Comparison of ENCODE assay signal across 27 mouse cellular contexts in the genomic region with DNA sequence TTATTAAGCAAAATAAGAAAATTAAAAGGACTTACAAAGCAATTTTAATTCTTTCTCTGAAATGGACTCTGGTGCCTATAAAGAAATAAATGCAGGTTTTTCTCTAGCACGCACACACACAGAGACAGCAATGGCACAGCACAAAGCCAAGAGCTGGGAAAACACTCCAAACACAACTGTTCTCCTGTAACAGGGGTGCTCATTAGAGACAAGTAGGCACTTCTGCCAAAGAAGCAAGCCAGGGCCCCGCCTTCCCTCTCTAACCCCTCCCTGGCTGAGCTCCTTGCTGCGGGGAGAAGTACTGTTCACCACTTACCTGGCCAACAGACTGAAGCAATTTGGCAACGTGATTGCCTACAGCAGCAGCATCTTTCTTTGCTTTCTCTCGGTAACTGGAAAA. TPM values are rescaled to one million over a fixed set of nuclear protein-coding genes. Genes with fewer than 3 reads are reported as not detected.
DNase-seq lines count a peak whose midpoint lies in the region; ATAC-seq and TF ChIP-seq lines count a peak whose summit lies in the region.
"Had no signal": no experiment of that assay in that cellular context is flagged by ENCODE, and none has a peak within 500 bp of the region (broad histone marks: within the 10 kb centered on the region; RNA-seq: fewer than 3 reads in every experiment).

No protein-coding gene starts in this region.

- TF ChIP-seq POLR2A in lung, adult 2 months (IDR thresholded peaks at IDR 0.05; ENCODE audit: borderline replicate concordance, extremely low read depth, low read depth, low read length) = no peak

- ATAC-seq in megakaryocyte-erythroid progenitor cell, adult 5-6 weeks (replicated peaks; ENCODE audit: low FRiP score, low TSS enrichment, poor library complexity, severe bottlenecking) = no peak
- ATAC-seq: forebrain, postnatal 0 days; intestine, postnatal 0 days; midbrain, embryonic 15.5 days; Patski had no signal

- TF ChIP-seq CTCF in lung, adult 2 months (IDR thresholded peaks at IDR 0.05; ENCODE audit: insufficient read depth, low read length) = no peak

- 64% methylated on average over 5 of the region's 5 CpGs for WGBS in lung, adult 2 months

- no peaks in the 10 kb centered on the region for H3K4me1 ChIP-seq in lung, adult 2 months (ENCODE audit: control insufficient read depth, insufficient read depth, low read length)
- H3K4me1 ChIP-seq: heart, embryonic 13.5 days; limb, embryonic 12.5 days; liver, embryonic 15.5 days; midbrain, embryonic 10.5 days; midbrain, embryonic 15.5 days; stomach, embryonic 15.5 days had no signal

- H3K4me3 ChIP-seq in lung, adult 2 months (replicated peaks; ENCODE audit: extremely low read depth, low read depth, low read length) = no peak overlapping the region
- H3K4me3 ChIP-seq: heart, embryonic 13.5 days; layer of hippocampus, adult 2 months; left cerebral cortex, adult 2 months; limb, embryonic 12.5 days; liver, embryonic 15.5 days; midbrain, embryonic 10.5 days; midbrain, embryonic 15.5 days; stomach, embryonic 15.5 days had no signal

- peak; percentile 34 for DNase-seq in cerebellum, adult 9-11 months
- no peak for DNase-seq in cerebellum, adult 11 months
- peak; percentile 36 for DNase-seq in brain, adult 2 months (ENCODE audit: low read depth, low spot score)
- peak; percentile 67 for DNase-seq in lung, adult 2 months
- DNase-seq in lung, postnatal 25 days (ENCODE audit: low spot score) = peak; percentile 80
- DNase-seq in neural tube, embryonic 10.5 days (ENCODE audit: extremely low spot score, low spot score) = no peak
- DNase-seq: adrenal gland, postnatal 25 days; forebrain, postnatal 0 days; gastrocnemius, postnatal 10 days; heart, postnatal 10 days; kidney, postnatal 25 days; right cerebral cortex, postnatal 25 days had no signal

RNA-seq across cellular contexts. Expression of a gene that starts 8.2 kb away (rescaled TPM):
- polyA plus RNA-seq in lung, adult 2 months (2012; rRNA removed) = 0.05 and 0.07 TPM in 2 replicates
- not detected in 2 replicates for total RNA-seq in megakaryocyte-erythroid progenitor cell, adult 5-6 weeks (2014; fragmentation: Nextera tagmentation)
- total RNA-seq in megakaryocyte-erythroid progenitor cell, adult 5-6 weeks (2017) = not detected in 2 replicates
- total RNA-seq: adrenal gland, postnatal 25 days; gastrocnemius, postnatal 10 days; heart, adult 8-10 months; heart, postnatal 10 days; hematopoietic stem cell, adult 5-6 weeks; liver, adult 2 months; MEL had no signal
- polyA plus RNA-seq: liver, adult 2 months; liver, embryonic 15.5 days had no signal

RNA-seq across cellular contexts. Expression of a gene that starts 16.6 kb away (rescaled TPM):
- polyA plus RNA-seq in lung, adult 2 months (2012; rRNA removed) = 7.4 and 17.1 TPM in 2 replicates
- total RNA-seq in megakaryocyte-erythroid progenitor cell, adult 5-6 weeks (2014; fragmentation: Nextera tagmentation) = 83.2 and 84.8 TPM in 2 replicates
- total RNA-seq in megakaryocyte-erythroid progenitor cell, adult 5-6 weeks (2017) = 172 and 193 TPM in 2 replicates

RNA-seq across cellular contexts. Expression of a gene that starts 16.6 kb away (rescaled TPM):
- polyA plus RNA-seq in lung, adult 2 months (2012; rRNA removed) = 1.4 and 1.8 TPM in 2 replicates
- 1.8 TPM in 1 of 2 replicates, not detected in the other for total RNA-seq in megakaryocyte-erythroid progenitor cell, adult 5-6 weeks (2014; fragmentation: Nextera tagmentation)
- total RNA-seq in megakaryocyte-erythroid progenitor cell, adult 5-6 weeks (2017) = 3.6 TPM in 1 of 2 replicates, not detected in the other

Comparison
In these comparisons a context has a peak if more than half of its experiments do, and no peak if none do; other contexts are left out.
1. DNase-seq: peak in cerebellum, adult 9-11 months (single experiment), brain, adult 2 months (single experiment), lung, adult 2 months (single experiment) and lung, postnatal 25 days (single experiment); none in cerebellum, adult 11 months (single experiment) and neural tube, embryonic 10.5 days (single experiment).